Mouse (Mus musculus): Measurements from ENCODE around the gene Sik2.

DNA sequence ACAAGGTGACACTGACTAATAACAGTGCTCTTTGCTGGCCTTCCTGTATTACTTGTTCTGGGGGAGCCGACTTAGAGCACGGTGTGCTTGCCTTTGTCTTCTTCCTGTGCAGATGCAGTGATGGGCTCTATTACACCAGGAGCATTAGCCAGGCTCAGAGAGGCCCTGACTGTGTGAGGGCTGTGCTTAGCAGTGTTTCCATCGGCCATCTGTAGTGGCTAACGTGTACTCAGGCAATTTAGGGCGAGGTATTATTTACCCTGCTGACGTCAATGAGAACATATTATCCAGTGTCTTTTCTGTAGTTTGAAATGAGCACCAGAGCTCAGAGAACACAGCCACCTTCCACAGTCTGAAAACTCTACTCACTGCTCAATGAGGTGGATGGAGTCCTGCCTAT is 119.7 kb downstream of the Sik2 start:
- no peak for TF ChIP-seq MAX (IDR thresholded peaks at IDR 0.05)
- no peak for TF ChIP-seq MYOD1 (IDR thresholded peaks at IDR 0.05; ENCODE audit: control insufficient read depth, insufficient read length, low read depth)

Data from C2C12 (cell line).